Mouse (Mus musculus) WW6 (cell line): ENCODE results near the gene Hat1.

ENCODE experiments used
- DNase-seq: peaks from one replicate; pipeline ENCODE4 v3.0.0-alpha.2; 2013; ENCODE audit warnings: low read depth, low spot score

Gene Hat1

GRCm38 (mm10) chr2:71462553-71462952, 73.8 kb downstream of the Hat1 start:
- DNase-seq, result no peak

DNA sequence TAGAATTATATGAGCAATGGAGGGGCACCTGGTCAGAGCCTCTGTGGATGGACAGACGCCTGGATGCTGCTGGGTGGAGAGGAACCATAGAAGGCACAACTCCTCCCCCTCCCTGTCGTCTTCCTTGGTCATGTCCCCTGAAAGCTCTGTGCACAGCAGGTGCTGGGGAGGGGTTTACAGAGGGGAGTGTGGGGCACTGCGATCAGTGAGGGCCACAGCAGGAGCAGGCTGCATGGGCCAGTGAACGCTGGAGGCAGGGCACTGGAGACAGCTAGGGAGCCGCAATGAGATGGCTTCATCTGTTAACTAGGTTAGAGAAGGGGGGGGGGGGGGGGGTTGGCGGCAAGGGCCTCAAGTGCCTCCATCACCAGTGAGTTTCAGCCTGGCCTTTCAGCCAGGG, 77.3 kb downstream of the Hat1 start:
- no peak for DNase-seq

DNA sequence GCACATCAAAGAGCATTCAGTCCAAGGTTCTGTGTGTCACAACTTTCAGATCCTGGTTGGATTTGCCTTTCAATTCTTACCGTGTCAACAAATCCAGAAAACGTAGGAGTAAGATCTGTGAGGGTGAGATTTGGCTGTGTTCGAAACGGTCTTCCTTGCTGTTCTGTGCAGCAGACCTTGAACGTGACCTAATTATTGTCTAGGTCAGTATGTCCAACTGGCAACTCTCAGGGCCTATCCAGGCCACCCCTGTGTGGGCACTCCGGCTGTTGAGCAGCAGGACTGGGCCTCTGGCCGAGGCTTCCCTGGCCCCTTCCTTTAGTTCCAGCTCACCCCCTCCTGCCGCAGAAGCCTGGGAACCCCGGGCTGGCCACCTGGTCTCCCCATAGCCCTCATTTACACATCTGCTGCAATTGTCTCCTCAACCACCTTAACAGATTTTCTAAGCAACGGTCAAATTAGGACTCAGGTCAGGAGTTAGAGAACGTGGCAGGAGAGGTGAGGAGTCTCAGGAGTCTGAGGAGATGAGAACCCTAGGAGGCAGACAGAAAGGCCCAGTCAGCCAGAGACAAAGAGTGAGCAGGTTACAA, 78.2 kb downstream of the Hat1 start:
- no peak for DNase-seq

GRCm38 (mm10) chr2:71471094-71471493, 82.3 kb downstream of the Hat1 start:
- no peak for DNase-seq

DNA sequence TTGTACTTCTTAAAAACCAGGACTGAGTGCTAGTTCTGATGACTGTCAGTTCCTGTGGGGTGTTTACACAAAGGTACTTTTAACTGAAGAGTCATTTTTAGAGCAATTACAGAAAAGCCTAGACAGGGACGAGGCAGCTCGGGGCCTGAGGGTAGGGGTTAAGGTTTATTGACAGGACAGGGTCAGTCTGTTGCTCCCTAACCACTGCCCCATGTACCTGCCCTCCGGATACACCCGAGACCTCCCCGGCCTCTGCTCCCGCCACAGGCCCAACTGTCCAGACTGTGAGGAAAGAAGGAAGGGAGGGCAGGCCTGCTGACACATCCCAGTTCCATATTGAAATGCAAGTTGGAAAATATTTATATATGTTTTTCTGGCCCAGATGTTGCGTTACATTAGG, 85.1 kb downstream of the Hat1 start:
- no peak for DNase-seq

DNA sequence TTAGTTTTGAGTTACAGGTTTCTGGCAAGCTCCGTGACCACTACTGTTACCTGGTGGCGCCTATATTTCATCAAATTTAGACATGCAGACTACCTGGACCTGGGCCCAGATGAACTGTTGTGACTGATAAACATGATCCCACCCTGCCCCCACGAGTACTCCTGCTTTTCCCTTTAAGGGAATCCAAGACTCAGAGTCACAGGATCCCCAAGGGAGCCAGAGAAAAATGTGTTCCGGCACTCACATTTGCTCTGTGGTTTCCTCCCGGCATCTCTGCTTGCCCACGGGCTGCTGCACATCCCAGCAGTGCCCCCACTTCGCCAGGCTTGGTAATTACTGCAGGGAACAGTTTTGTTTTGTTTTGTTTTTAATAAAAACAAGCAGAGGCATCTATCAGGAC, 85.6 kb downstream of the Hat1 start:
- DNase-seq, result no peak

DNA sequence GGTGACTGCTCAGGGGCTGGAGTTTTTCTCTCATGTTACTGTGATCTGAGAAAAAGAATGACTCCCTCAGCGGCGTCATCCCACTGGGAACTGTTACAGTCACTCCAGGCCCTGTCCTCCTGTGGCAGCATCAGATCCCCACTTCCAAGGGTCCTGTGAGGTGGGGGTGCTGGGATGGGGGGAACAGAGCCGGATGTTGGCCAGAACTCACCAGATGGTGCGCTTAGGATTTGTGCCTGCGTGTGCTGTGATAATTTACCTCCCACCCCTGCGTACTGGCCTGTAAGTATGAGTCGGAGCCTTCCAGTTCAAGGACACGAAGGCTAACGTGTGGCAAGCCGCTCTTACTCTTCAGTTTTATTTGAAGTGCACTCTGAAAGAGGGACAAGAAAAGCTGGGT, 86.6 kb downstream of the Hat1 start:
- DNase-seq, result no peak

DNA sequence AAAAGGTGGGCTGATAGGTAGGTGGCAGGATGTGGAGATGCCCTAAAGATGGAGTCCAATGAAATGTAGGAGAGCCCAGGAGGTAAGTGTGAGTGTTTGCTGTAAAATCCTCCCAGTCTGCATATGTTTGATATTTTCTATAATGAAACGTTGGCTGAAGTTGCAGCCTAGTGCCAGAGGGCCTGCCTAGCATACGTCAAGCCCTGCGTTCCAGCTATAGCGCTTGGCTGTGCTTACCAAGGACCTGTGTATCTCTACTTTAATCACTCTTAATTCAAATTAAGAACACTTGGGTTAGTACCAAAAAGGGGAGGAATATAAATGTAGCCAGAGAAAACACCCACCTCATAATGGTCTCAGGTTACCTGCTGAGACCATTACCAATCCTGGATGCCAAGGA, 87.0 kb downstream of the Hat1 start:
- DNase-seq, result no peak

DNA sequence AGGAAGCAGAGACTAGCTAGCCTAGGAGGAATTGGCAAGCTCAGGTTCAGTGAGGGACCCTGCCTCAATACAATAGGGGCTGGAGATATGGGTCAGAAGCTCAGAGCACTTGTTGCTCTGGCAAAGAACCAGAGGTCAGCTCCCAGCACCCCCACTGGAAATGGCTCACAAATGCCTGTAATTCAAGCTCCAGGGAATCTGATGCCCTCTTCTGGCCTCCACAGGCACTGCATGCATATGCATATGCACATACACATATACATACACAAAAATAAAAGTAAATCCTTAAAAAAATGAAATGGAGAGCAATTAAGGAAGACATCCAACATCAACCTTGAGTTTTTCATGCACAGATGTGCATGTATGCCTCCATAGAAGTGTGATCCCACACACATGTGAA, 89.0 kb downstream of the Hat1 start:
- no peak for DNase-seq

DNA sequence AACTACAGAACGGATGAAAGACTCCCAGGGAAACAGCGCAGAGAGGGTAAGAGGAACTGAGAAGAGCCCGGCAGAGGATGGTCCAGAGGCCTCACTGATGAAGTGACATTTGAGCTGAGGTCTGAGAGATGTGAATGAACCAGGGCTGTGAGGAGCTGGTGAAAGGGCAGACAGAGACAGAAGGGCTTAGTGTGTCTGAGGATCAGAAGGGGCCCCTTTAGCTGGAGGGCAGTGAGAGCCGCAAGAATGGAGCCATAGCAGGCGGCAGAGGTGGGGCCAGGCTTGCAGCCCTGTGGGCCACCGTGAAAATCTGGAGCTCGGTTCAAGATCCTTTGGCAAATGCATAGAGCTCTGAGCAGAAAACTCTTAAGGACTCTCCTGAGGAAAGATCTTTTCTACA, 91.2 kb downstream of the Hat1 start:
- DNase-seq, result no peak

DNA sequence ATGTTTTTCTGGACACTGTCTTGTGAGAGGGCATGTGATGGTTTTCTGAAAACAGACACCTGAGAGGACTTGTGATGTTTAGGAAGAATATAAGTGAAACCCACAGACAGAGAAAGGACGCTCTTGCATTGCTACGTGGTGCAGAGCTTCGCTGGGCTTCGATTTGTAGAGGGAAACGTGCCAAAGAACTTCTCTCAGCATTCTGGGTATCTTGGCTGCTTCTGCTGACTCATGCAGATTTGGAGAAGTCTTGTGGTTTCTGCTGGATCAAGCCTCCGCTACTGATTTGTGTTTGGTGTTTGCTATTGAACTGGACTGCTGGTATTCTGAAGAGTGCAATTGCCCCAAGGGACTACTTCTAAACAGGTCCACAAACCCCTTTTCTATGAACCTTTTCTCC, 93.1 kb downstream of the Hat1 start:
- no peak for DNase-seq

- DNase-seq, result no peak
These were observed 94.4 kb downstream of the Hat1 start for GRCm38 (mm10) chr2:71483046-71483716.

DNA sequence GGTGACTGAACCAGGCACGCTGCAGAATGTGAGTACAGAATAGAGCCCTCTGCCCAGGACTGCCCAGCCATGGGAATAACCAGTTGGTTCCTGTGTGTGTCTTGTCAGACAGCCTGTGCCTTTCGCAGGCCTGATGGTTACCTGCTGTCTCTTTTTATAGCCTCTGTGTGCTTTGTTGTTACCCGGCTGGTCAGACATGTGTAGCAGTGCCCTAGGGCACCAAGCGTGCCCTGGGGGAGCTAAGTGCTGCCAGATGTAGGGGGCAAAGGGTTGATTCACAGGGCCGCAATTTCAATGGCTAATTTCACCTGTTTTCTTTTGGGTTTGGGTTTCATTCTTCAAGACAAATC, 94.9 kb downstream of the Hat1 start:
- no peak for DNase-seq
